Mouse (Mus musculus) central nervous system, embryonic 11.5 days (tissue): ENCODE data around the gene Gm11172. TPM values are rescaled to one million over a fixed set of nuclear protein-coding genes. Genes with fewer than 3 reads are reported as not detected.

Experiments
- polyA plus RNA-seq: library from polyadenylated mRNA; depleted of rRNA; stranded (reverse); fragments of >200 nt; gene quantifications from 2 replicates; pipeline ENCODE4 v1.2.3, GENCODE M21; 2012; rRNA removed

Gene Gm11172
- not detected in 2 replicates for polyA plus RNA-seq

GRCm38 (mm10) chr16:10812865-10813371, at the start of gene Gm11172:
Gm11172 (plus strand) TSS chr16:10812915.

GRCm38 (mm10) chr16:10785371-10786231, 27.1 kb upstream of the Gm11172 start, which contains the start of gene Socs1:
Socs1 (minus strand) TSS chr16:10785536.

GRCm38 (mm10) chr16:10788271-10788670, 24.4 kb upstream of the Gm11172 start, which contains the start of gene Tnp2:
Tnp2 (minus strand) TSS chr16:10788660.

GRCm38 (mm10) chr16:10790702-10791101, 22.0 kb upstream of the Gm11172 start, which contains the start of gene Prm3:
Prm3 (minus strand) TSS chr16:10790914.

GRCm38 (mm10) chr16:10796034-10796433, 16.7 kb upstream of the Gm11172 start, which contains the start of gene Prm2:
Prm2 (minus strand) TSS chr16:10796134.

GRCm38 (mm10) chr16:10805789-10806527, 6.8 kb upstream of the Gm11172 start, which contains the start of gene Prm1:
Prm1 (minus strand) TSS chr16:10805839.

GRCm38 (mm10) chr16:10834911-10835587, 22.3 kb downstream of the Gm11172 start, which contains the start of gene Rmi2:
Rmi2 (plus strand) TSS chr16:10835059.

Other genes starting within 250 kb of the Gm11172 start
- 1.6 and 2.4 TPM in 2 replicates for gene Socs1, start 27.4 kb upstream of the Gm11172 start, polyA plus RNA-seq
- gene Tnp2, start 24.3 kb upstream of the Gm11172 start, polyA plus RNA-seq: not detected in 2 replicates
- gene Prm3, start 22.0 kb upstream of the Gm11172 start, polyA plus RNA-seq: not detected in 2 replicates
- not detected in 2 replicates for gene Prm2, start 16.8 kb upstream of the Gm11172 start, polyA plus RNA-seq
- not detected in 2 replicates for gene Prm1, start 7.1 kb upstream of the Gm11172 start, polyA plus RNA-seq
- gene Rmi2, start 22.1 kb downstream of the Gm11172 start, polyA plus RNA-seq: 7.0 and 7.5 TPM in 2 replicates
- 113 and 168 TPM in 2 replicates for gene Snn, start 248.0 kb downstream of the Gm11172 start, polyA plus RNA-seq